12 mouse cellular contexts compared by ENCODE assay signal in the genomic region with DNA sequence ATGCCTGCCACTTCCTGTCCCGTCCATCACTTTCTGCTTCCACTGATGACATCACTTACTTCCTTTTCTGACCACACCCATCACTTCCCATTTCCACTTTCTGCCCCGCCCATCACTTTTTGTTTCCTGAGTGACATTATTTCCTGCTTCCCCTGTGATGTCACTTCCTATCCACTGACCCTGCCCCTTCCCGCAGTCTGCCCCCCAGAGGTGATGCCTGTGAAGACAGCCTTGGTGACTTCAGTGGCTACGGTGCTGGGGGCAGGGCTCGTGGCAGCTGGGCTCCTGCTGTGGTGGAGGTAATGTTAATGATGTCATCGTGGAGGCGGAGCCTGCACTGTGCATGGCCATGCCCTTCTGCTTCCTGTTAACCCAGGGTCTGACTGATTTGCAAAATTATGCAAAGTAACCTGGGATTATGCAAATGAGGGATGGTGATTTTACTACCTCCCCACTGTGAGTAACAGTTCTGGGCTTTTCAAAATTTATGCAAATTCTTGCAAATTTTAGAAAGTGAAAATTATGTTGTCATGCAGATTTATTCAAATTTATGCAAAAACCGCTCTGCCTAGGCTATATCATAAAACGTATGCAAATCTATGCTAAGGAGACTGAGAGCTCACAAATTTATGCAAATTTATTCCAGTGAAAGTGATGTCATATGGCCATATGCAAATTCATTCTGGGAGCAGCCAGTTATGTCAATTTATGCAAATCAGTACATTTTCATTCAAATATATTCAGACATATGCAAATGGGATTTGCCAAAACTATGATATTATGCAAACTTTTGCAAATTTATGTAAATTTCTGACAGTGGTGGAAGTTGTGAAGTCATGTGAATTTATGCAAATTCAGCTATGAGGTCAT. TPM values are rescaled to one million over a fixed set of nuclear protein-coding genes. Genes with fewer than 3 reads are reported as not detected.
A peak's percentile ranks its signal among the peaks of the same experiment; 100 is the strongest.
DNase-seq lines count a peak whose midpoint lies in the region; ATAC-seq lines count a peak whose summit lies in the region.
"Had no signal": no experiment of that assay in that cellular context is flagged by ENCODE, and none has a peak within 500 bp of the region (broad histone marks: within the 10 kb centered on the region; RNA-seq: fewer than 3 reads in every experiment).

No protein-coding gene starts in this region.

- ATAC-seq in hindbrain, embryonic 12.5 days (ENCODE audit: low FRiP score) = peak; percentile 36

- H3K4me3 ChIP-seq in hindbrain, embryonic 12.5 days = no peak overlapping the region
- H3K4me3 ChIP-seq: limb, embryonic 12.5 days had no signal

- H3K9me3 ChIP-seq in hindbrain, embryonic 12.5 days (replicated peaks) = peaks cover 53% of the 10 kb centered on the region

- H3K9ac ChIP-seq in hindbrain, embryonic 12.5 days = no peak overlapping the region
- H3K9ac ChIP-seq: limb, embryonic 12.5 days had no signal

- no peaks in the 10 kb centered on the region for H3K4me1 ChIP-seq in hindbrain, embryonic 12.5 days
- H3K4me1 ChIP-seq: limb, embryonic 12.5 days had no signal

- 0 out of 2 replicates have a peak overlapping the region, but pooled peaks have one; percentile 44 for H3K27ac ChIP-seq in hindbrain, embryonic 12.5 days
- H3K27ac ChIP-seq: limb, embryonic 12.5 days had no signal

- 83% methylated on average over 9 of the region's 9 CpGs for WGBS in hindbrain, embryonic 12.5 days

- H3K27me3 ChIP-seq in hindbrain, embryonic 12.5 days = no peaks in the 10 kb centered on the region
- H3K27me3 ChIP-seq: limb, embryonic 12.5 days had no signal

- H3K4me2 ChIP-seq in hindbrain, embryonic 12.5 days (replicated peaks) = no peak overlapping the region
- H3K4me2 ChIP-seq: limb, embryonic 12.5 days had no signal

- peaks cover 4% of the 10 kb centered on the region; the same call in 1 of the 2 replicates for H3K36me3 ChIP-seq in hindbrain, embryonic 12.5 days

- intact Hi-C loops in left cerebral cortex, postnatal 14 days (cut with DNase I) = loop anchor here (10.0 kb wide), 1 partner anchor 353 kb away; a partner anchor contains a TSS
- intact Hi-C loops in left cerebral cortex, postnatal 4 days (cut with DNase I) = no loop called here

- peak; percentile 6 to 85 for DNase-seq in left cerebral cortex, postnatal 14 days (ENCODE audit: low spot score in 2 of 2)
- no peak for DNase-seq in left cerebral cortex, postnatal 4 days
- peak; percentile 37 for DNase-seq in R1 (ENCODE audit: low read depth, low spot score)
- peak; percentile 43 to 44 for DNase-seq in natural killer cell, adult 2 months (ENCODE audit: low spot score in 2 of 2)
- no peak for DNase-seq in kidney, adult 8-10 months
- no peak for DNase-seq in urinary bladder, postnatal 25 days (ENCODE audit: low spot score)
- DNase-seq in layer of hippocampus, postnatal 25 days (ENCODE audit: extremely low spot score in 1 of 2, low spot score in 1 of 2) = no peak

RNA-seq across cellular contexts. Expression of a gene that starts 5.9 kb away (rescaled TPM):
- total RNA-seq in left cerebral cortex, postnatal 14 days (2021) = 1 to 10 TPM; 3.6 to 3.7 TPM
- 1 to 10 TPM; 6.0 TPM for total RNA-seq in left cerebral cortex, postnatal 4 days (2021)
- polyA plus RNA-seq in hindbrain, embryonic 12.5 days (2016; fragmentation: Nextera tagmentation; extraction: Ambion mirVana) = 2.8 and 3.7 TPM in 2 replicates
- 1 to 10 TPM; 3.4 to 3.5 TPM for total RNA-seq in layer of hippocampus, postnatal 25 days (2021)

RNA-seq across cellular contexts. Expression of a gene that starts 29.3 kb away (rescaled TPM):
- not detected for total RNA-seq in left cerebral cortex, postnatal 14 days (2021)
- total RNA-seq in left cerebral cortex, postnatal 4 days (2021) = not detected
- not detected in 2 replicates for polyA plus RNA-seq in hindbrain, embryonic 12.5 days (2016; fragmentation: Nextera tagmentation; extraction: Ambion mirVana)
- total RNA-seq in layer of hippocampus, postnatal 25 days (2021) = not detected
- polyA plus RNA-seq: activated CD4-positive, CD25-positive, alpha-beta regulatory T cell, adult 4 months; embryonic facial prominence, embryonic 11.5 days; heart, postnatal 0 days; limb, embryonic 12.5 days had no signal

RNA-seq across cellular contexts. Expression of a gene that starts 49.1 kb away (rescaled TPM):
- total RNA-seq in left cerebral cortex, postnatal 14 days (2021) = not detected
- total RNA-seq in left cerebral cortex, postnatal 4 days (2021) = not detected
- not detected in 2 replicates for polyA plus RNA-seq in hindbrain, embryonic 12.5 days (2016; fragmentation: Nextera tagmentation; extraction: Ambion mirVana)
- not detected for total RNA-seq in layer of hippocampus, postnatal 25 days (2021)
- polyA plus RNA-seq: activated CD4-positive, CD25-positive, alpha-beta regulatory T cell, adult 4 months; embryonic facial prominence, embryonic 11.5 days; heart, postnatal 0 days; limb, embryonic 12.5 days had no signal

Comparison
In these comparisons a context has a peak if more than half of its experiments do, and no peak if none do; other contexts are left out.
1. DNase-seq: peak in left cerebral cortex, postnatal 14 days (2 of 2), R1 (single experiment) and natural killer cell, adult 2 months (2 of 2); none in left cerebral cortex, postnatal 4 days (single experiment), kidney, adult 8-10 months (0 of 2), urinary bladder, postnatal 25 days (single experiment) and layer of hippocampus, postnatal 25 days (0 of 2).